Mouse (Mus musculus): ENCODE measurements around the gene Dus4l. TPM values are rescaled to one million over a fixed set of nuclear protein-coding genes. Genes with fewer than 3 reads are reported as not detected.

Dus4l gene
- total RNA-seq, 2 experiments from 2014 or later = 5.1 to 6.1 TPM

GRCm38 (mm10) chr12:31594296-31594695 lies 60.3 kb downstream of the Dus4l start:
- DNase-seq (ENCODE audit: low spot score in 2 of 2) = no peak

DNA sequence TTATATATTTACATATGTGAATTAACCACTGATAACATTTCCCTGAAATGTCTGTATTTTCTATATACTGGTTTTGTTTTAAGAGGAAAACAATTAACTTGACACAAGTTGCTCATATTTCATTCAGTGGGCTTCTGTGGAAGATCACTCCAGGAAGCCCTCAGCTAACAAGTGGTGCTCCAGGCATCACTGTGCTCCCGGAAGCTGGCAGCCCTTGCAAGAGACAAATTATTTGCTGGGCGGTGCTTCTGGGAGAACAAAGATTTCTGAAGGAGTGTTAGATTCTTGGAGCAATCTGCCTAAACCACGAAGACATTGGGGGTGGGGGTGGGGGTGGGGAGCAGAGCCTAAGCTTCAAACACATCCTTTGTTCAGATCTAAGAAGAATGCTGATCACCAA lies 62.6 kb downstream of the Dus4l start:
- DNase-seq (ENCODE audit: low spot score in 2 of 2) = no peak

Other genes starting within 250 kb of the Dus4l start
- 10 to 100 TPM; 10.9 to 12.8 TPM for gene Cbll1, start 155.2 kb downstream of the Dus4l start, total RNA-seq (2021)
- under 1 TPM; 0.08 to 0.15 TPM for gene Slc26a4, start 94.9 kb downstream of the Dus4l start, total RNA-seq (2021)
- 10 to 100 TPM; 18.9 to 19.0 TPM for gene Bcap29, start 20.2 kb downstream of the Dus4l start, total RNA-seq (2021)
- gene Cog5, start within 50 bp of the Dus4l start, total RNA-seq (2021) = 10 to 100 TPM; 35.7 to 37.2 TPM
- not detected for gene Gpr22, start 59.1 kb upstream of the Dus4l start, total RNA-seq (2021)

Data from gastrocnemius, postnatal 4 days (tissue).